Mouse (Mus musculus) lung, embryonic 14.5 days (tissue): ENCODE data around the gene Cacna2d1. TPM values are rescaled to one million over a fixed set of nuclear protein-coding genes. Genes with fewer than 3 reads are reported as not detected.

Source experiments
- ATAC-seq: fragments of 200-750 bp; cut with Nextera tagmentation; 2 replicates; pipeline ENCODE4 v1.8.0; 2017; ENCODE audit warnings: mild to moderate bottlenecking, moderate TSS enrichment, moderate library complexity; ENCODE audit not compliant: insufficient read depth
- DNase-seq: peaks from one replicate; pipeline ENCODE4 v3.0.0-alpha.2; 2015
- H3K27ac ChIP-seq: fragments of 300-500 bp; sonication (generic); 2 replicates; pipeline ENCODE4 v1.5.1; 2014; ENCODE audit warnings: low read depth, mild to moderate bottlenecking, moderate library complexity
- H3K27me3 ChIP-seq: fragments of 300-500 bp; sonication (generic); 2 replicates; pipeline ENCODE4 v1.6.1; 2014; ENCODE audit warnings: low read length, control low read depth; ENCODE audit not compliant: insufficient read depth
- H3K36me3 ChIP-seq: fragments of 300-500 bp; sonication (generic); 2 replicates; pipeline ENCODE4 v1.6.1; 2014; ENCODE audit warnings: control low read depth; ENCODE audit not compliant: insufficient read depth
- H3K4me1 ChIP-seq: fragments of 300-500 bp; sonication (generic); 2 replicates; pipeline ENCODE4 v1.6.1; 2014; ENCODE audit warnings: antibody characterized with exemption, control low read depth; ENCODE audit not compliant: insufficient read depth
- H3K4me2 ChIP-seq: fragments of 300-500 bp; sonication (generic); 2 replicates; pipeline ENCODE4 v1.6.1; 2014; ENCODE audit warnings: mild to moderate bottlenecking
- H3K4me3 ChIP-seq: fragments of 300-500 bp; sonication (generic); 2 replicates; pipeline ENCODE4 v1.5.1; 2014; ENCODE audit warnings: low read depth, low read length
- H3K9ac ChIP-seq: fragments of 300-500 bp; sonication (generic); 2 replicates; pipeline ENCODE4 v1.6.1; 2014
- H3K9me3 ChIP-seq: fragments of 300-500 bp; sonication (generic); 2 replicates; pipeline ENCODE4 v1.6.1; 2016; ENCODE audit warnings: low read depth, low read length, control low read depth
- CTCF ChIP-seq: IDR thresholded peaks from 2 replicates; pipeline ENCODE4 v1.5.1; 2016; ENCODE audit warnings: antibody characterized with exemption, low read depth
- WGBS: fragments of 180-500 bp; shearing (Covaris S2); extraction: QIAGEN DNeasy Blood & Tissue Kit; methylation state at CpG from one replicate; pipeline ENCODE4 v1.1.7; 2014; 5-methylcytosine and 5-hydroxymethylcytosine counted together
- polyA plus RNA-seq: library from polyadenylated mRNA; unstranded; fragments of >200 nt; fragmentation: Nextera tagmentation; extraction: Ambion mirVana; gene quantifications from 2 replicates; pipeline ENCODE4 v1.2.1, GENCODE M21; 2014

Gene Cacna2d1
- polyA plus RNA-seq, 1 experiment from 2014 or later = 15.6 TPM

DNA sequence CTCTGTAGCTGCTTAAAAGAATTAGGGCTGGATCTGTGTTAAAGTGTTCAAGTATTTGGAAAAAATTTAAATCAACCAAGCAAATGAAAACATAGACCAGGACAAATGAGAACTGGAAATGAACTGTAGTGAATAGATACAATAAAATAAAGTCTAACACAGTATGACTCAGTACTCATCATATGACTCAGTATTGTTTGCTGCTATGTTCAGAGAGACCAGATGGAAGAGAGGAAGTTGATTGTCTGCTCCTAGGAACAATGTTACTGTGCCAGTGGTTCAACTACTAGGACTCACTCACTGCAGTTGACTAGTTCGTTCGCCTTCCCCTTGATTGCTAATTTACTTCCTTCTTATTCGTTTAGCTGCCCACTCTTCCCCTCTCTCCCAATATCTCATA is 421.3 kb downstream of the Cacna2d1 start:
- DNase-seq = no peak
- TF ChIP-seq CTCF = no peak
- Histone ChIP-seq H3K27ac (no peak overlapping the region), H3K9me3 (no peaks in the 10 kb centered on the region), H3K36me3 (no peaks in the 10 kb centered on the region), H3K9ac (no peak overlapping the region), H3K27me3 (no peaks in the 10 kb centered on the region), H3K4me2 (no peak overlapping the region), H3K4me3 (no peak overlapping the region), H3K4me1 (no peaks in the 10 kb centered on the region)
- no peak for ATAC-seq
- 79% methylated on average over 3 of the region's 3 CpGs for WGBS

DNA sequence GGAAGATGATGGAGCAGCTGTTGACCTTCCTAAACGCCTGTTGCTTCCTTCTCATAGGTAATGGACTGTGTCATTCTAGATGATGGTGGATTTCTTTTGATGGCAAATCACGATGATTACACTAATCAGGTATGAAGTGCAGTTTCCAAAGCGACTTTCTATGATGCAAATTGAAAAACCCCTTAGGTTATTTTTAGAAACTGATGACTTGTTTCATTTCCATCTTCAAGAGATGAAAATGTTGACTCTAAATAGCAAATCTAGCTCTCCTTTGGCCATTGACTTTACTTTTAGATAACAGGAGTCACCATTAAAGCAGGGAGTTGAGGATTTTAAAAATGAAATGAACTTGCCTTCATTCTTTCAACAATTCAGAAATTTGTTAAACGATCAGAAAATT is 423.2 kb downstream of the Cacna2d1 start:
- H3K36me3 ChIP-seq = no peaks in the 10 kb centered on the region
- H3K27me3 ChIP-seq = no peaks in the 10 kb centered on the region
- no peaks in the 10 kb centered on the region for H3K9me3 ChIP-seq
- H3K4me3 ChIP-seq = no peak overlapping the region
- TF ChIP-seq CTCF = no peak
- no peak overlapping the region for H3K9ac ChIP-seq
- 83% methylated on average over 4 of the region's 4 CpGs for WGBS
- DNase-seq (no peak), ATAC-seq (no peak)
- no peak overlapping the region for H3K27ac ChIP-seq
- no peaks in the 10 kb centered on the region for H3K4me1 ChIP-seq
- no peak overlapping the region for H3K4me2 ChIP-seq

DNA sequence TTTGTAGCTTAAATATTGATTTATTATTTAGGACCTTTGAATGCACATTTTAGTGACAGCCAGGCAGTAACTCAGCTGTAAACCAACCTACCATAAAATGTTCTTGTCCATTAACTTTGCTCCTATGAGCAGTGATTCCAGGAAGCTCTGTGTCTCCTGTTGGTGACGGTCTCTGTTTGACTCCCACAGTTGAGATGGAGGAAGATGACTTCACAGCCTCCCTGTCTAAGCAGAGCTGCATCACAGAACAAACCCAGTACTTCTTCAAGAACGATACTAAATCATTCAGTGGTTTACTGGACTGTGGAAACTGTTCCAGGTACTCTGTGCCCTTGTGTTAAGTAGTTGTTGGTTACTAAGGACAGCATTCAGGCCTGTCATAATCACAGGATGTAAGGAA is 427.6 kb downstream of the Cacna2d1 start:
- DNase-seq = no peak
- Histone ChIP-seq H3K9ac (no peak overlapping the region), H3K36me3 (no peaks in the 10 kb centered on the region), H3K9me3 (no peaks in the 10 kb centered on the region), H3K27ac (no peak overlapping the region), H3K4me2 (no peak overlapping the region), H3K4me1 (no peaks in the 10 kb centered on the region), H3K27me3 (no peaks in the 10 kb centered on the region), H3K4me3 (no peak overlapping the region)
- no peak for ATAC-seq
- WGBS = 85% methylated on average over 2 of the region's 2 CpGs
- TF ChIP-seq CTCF = no peak

DNA sequence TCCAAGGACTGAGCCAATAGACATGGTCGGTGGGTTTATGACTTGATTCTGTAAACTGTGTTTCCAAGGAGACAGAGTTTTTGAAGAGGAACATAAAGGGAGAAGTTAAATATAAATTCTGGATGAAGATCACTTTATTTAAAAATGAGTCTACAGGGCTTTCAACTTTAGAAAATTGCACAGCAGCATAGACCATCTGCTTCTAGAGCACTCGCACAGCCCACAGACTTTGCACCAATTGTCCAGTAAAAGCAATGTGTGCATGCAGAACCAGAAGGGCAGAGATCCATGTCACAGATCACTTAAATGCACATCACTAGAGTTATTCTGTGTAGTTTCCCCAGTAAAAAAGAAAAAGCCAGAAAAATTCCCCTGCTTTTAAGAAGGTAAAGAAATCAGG is 428.7 kb downstream of the Cacna2d1 start:
- Histone ChIP-seq H3K36me3 (no peaks in the 10 kb centered on the region), H3K4me3 (no peak overlapping the region), H3K9ac (no peak overlapping the region), H3K9me3 (no peaks in the 10 kb centered on the region), H3K27ac (no peak overlapping the region), H3K4me2 (no peak overlapping the region), H3K27me3 (no peaks in the 10 kb centered on the region), H3K4me1 (no peaks in the 10 kb centered on the region)
- DNase-seq (no peak), ATAC-seq (no peak)
- TF ChIP-seq CTCF = no peak
- WGBS = 89% methylated on average over 2 of the region's 2 CpGs

DNA sequence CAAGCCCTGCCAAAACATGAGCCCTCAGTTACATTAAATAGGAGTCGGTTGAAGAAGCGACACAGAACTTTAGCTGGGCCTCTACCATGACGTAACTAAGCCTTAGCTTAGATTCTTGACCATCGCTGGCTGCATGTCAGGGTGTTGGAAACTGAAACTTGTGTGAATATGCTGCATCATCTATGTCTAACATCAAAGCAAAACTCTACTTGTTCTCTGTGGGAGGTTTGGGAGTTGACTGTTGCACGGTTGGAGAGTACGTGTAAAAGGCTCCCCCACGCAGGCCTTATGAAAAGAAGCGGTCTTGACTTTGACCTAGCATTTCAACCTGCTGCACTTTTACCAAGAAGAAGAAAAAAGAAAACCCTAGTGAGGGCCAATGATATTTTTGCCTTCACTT is 436.2 kb downstream of the Cacna2d1 start:
- Histone ChIP-seq H3K9ac (no peak overlapping the region), H3K4me2 (no peak overlapping the region), H3K36me3 (no peaks in the 10 kb centered on the region), H3K9me3 (no peaks in the 10 kb centered on the region), H3K4me3 (no peak overlapping the region), H3K4me1 (no peaks in the 10 kb centered on the region), H3K27me3 (no peaks in the 10 kb centered on the region), H3K27ac (no peak overlapping the region)
- ATAC-seq = no peak
- 87% methylated on average over 8 of the region's 8 CpGs for WGBS
- no peak for TF ChIP-seq CTCF
- no peak for DNase-seq

DNA sequence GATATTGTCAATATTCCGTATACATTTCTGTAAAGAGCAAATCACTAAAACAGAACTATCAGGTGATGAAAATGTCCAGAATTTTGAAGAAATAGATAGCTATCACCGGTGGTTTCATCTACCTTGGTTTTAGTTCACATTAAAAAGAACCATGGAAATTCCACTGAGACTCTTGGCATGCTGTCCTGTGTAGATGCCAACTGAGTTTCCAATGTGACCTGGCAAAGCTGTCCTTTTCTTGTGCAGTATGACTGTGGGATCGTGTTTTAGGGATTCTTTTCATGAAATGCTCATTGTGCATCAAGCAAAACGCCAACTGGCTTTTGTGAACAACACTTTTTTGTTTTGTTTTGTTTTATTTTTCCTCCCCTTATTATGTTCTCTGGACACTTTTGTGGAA is 439.5 kb downstream of the Cacna2d1 start:
- DNase-seq (no peak), ATAC-seq (no peak)
- H3K9me3 ChIP-seq = no peaks in the 10 kb centered on the region
- no peak for TF ChIP-seq CTCF
- WGBS = 87% methylated on average over 4 of the region's 4 CpGs
- H3K9ac ChIP-seq = no peak overlapping the region
- H3K27ac ChIP-seq = no peak overlapping the region
- no peaks in the 10 kb centered on the region for H3K36me3 ChIP-seq
- no peaks in the 10 kb centered on the region for H3K4me1 ChIP-seq
- no peak overlapping the region for H3K4me2 ChIP-seq
- no peaks in the 10 kb centered on the region for H3K27me3 ChIP-seq
- H3K4me3 ChIP-seq = no peak overlapping the region

DNA sequence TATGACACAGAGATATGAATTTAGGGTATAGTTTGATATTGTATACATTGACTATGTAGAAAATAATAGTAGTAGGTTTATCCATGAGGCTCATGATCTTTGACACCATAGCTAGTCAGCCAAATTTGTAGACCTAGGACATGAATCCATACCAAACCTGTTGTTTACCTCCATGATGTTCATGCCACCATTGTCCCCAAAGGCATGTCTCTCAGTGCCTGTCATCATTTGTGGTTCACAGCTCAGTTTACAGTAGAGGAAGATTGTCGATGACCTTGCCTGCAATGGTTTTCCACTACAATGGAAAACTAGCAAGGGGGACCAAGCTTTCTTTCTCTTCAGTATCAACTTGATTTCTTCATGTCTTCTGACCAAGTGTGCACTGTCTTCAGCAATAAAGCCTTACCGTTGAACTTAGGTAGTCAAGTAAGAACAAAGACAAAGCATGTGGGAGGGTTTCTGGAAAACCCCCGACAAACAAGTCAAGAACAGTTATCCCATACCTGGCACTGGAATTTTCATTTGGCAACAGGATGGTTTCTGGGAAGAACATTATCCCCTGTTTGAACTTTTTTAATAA is 441.9 kb downstream of the Cacna2d1 start:
- WGBS = 87% methylated on average over 3 of the region's 3 CpGs
- DNase-seq (peak; percentile 26), ATAC-seq (no peak)
- no peak overlapping the region for H3K4me2 ChIP-seq
- no peaks in the 10 kb centered on the region for H3K27me3 ChIP-seq
- H3K9ac ChIP-seq = no peak overlapping the region
- H3K27ac ChIP-seq = no peak overlapping the region
- no peak overlapping the region for H3K4me3 ChIP-seq
- TF ChIP-seq CTCF = no peak
- H3K9me3 ChIP-seq = no peaks in the 10 kb centered on the region
- H3K4me1 ChIP-seq = no peaks in the 10 kb centered on the region
- no peaks in the 10 kb centered on the region for H3K36me3 ChIP-seq

DNA sequence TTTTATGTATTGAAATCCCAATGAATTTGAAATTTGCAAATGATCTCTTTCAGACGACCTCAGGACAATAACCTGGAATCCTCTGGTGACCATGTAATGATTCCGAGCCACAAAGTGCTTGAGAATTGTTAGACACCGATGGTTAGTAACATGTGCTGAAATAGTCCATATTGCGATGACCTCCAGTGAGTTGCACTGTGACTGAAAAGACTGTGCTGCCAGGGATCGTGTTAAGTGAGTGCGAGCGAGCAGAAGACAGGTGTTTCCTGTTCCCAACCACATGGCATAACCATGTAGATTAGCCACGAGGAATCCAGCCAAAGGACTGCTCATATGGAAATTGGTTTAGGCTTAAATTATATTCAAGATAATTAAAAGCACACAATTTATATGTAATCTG is 475.5 kb downstream of the Cacna2d1 start:
- H3K4me2 ChIP-seq = no peak overlapping the region
- H3K36me3 ChIP-seq = no peaks in the 10 kb centered on the region
- 35% methylated on average over 8 of the region's 8 CpGs for WGBS
- no peaks in the 10 kb centered on the region for H3K4me1 ChIP-seq
- TF ChIP-seq CTCF = no peak
- ATAC-seq (peak; percentile 74; the same call in 1 of the 2 replicates), DNase-seq (peak; percentile 61)
- H3K27ac ChIP-seq = no peak overlapping the region
- H3K9me3 ChIP-seq = no peaks in the 10 kb centered on the region
- no peak overlapping the region for H3K9ac ChIP-seq
- H3K4me3 ChIP-seq = no peak overlapping the region
- no peaks in the 10 kb centered on the region for H3K27me3 ChIP-seq
